Mouse (Mus musculus) heart, embryonic 16.5 days (tissue): Measurements from ENCODE around the gene Rptor. TPM values are rescaled to one million over a fixed set of nuclear protein-coding genes. Genes with fewer than 3 reads are reported as not detected.

Experiments used
- ATAC-seq: fragments of 200-750 bp; cut with Nextera tagmentation; replicated peaks from 2 replicates; pipeline ENCODE4 v1.8.0; 2017; ENCODE audit warnings: moderate number of reproducible peaks; ENCODE audit not compliant: insufficient read depth, low FRiP score; ENCODE audit errors: extremely low read depth
- H3K27ac ChIP-seq: fragments of 300-500 bp; sonication (generic); 2 replicates; pipeline ENCODE4 v1.5.1; 2014; ENCODE audit warnings: mild to moderate bottlenecking, low read length, control low read depth, moderate library complexity
- H3K27me3 ChIP-seq: fragments of 300-500 bp; sonication (generic); 2 replicates; pipeline ENCODE4 v1.6.1; 2014; ENCODE audit warnings: low read length, mixed read lengths; ENCODE audit not compliant: control insufficient read depth, insufficient read depth
- H3K36me3 ChIP-seq: fragments of 300-500 bp; sonication (generic); 2 replicates; pipeline ENCODE4 v1.6.1; 2014; ENCODE audit not compliant: control insufficient read depth, insufficient read depth
- H3K4me1 ChIP-seq: fragments of 300-500 bp; sonication (generic); 2 replicates; pipeline ENCODE4 v1.6.1; 2014; ENCODE audit warnings: low read length, mixed read lengths; ENCODE audit not compliant: control insufficient read depth, insufficient read depth
- H3K4me2 ChIP-seq: fragments of 300-500 bp; sonication (generic); 2 replicates; pipeline ENCODE4 v1.6.1; 2014; ENCODE audit warnings: low read depth, mild to moderate bottlenecking, control low read depth, low read length
- H3K4me3 ChIP-seq: fragments of 300-500 bp; sonication (generic); 2 replicates; pipeline ENCODE4 v1.5.1; 2014; ENCODE audit warnings: mild to moderate bottlenecking, control low read depth, low read length
- H3K9ac ChIP-seq: fragments of 300-500 bp; sonication (generic); 2 replicates; pipeline ENCODE4 v1.6.1; 2014; ENCODE audit warnings: low read length, control low read depth
- H3K9me3 ChIP-seq: fragments of 300-500 bp; sonication (generic); replicated peaks from 2 replicates; pipeline ENCODE4 v1.6.1; 2016; ENCODE audit warnings: low read length; ENCODE audit not compliant: control insufficient read depth
- WGBS: fragments of 180-500 bp; shearing (Covaris S2); extraction: QIAGEN DNeasy Blood & Tissue Kit; methylation state at CpG from one replicate; pipeline ENCODE4 v1.1.7; 2014; 5-methylcytosine and 5-hydroxymethylcytosine counted together
- polyA plus RNA-seq: library from polyadenylated mRNA; unstranded; fragments of >200 nt; fragmentation: Nextera tagmentation; extraction: Ambion mirVana; gene quantifications from 2 replicates; pipeline ENCODE4 v1.2.1, GENCODE M21; 2015

Rptor gene
- polyA plus RNA-seq, 1 experiment from 2014 or later = 7.0 TPM

DNA sequence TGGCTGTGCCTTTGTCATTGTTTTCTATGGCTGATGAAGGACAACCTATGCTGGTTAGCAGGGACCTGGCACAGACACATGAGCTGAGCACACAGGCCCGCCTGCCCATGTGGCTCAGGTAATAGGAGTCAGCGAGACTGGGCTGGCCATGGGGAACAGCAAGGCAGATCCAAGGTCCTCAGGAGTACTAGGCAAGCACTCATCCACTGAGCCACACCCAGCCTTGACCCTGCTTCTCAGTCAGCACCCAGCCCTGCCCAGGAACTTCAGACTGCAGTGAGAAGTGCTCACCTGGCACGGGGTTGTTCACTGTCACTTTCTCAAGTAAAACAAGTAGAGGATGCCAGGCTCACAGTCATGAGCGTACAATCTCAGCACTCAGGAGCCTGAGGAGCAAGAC is 270.9 kb downstream of the Rptor start:
- H3K27ac ChIP-seq = no peak overlapping the region
- WGBS = 86% methylated on average over 4 of the region's 4 CpGs

DNA sequence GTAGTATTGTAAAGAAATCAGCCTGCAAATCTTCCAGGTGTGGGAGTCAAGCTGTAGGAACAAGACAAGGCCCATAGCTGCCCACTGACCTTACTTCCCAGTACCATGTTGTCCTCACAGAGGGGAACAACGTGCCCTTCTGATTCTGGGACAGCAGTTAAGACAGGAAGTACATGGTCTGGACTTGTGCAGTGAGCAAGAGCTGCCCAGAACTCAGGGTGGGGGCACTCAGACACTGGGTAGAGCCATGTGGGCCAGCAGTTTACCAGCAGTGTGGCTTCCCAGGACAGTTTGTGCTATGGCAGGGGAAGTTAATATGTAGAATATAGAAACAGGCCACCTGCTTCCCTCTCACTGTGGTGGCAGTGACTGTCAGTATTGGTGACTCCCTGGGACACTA is 272.1 kb downstream of the Rptor start:
- no peak for ATAC-seq
- no peak overlapping the region for H3K4me2 ChIP-seq
- H3K27ac ChIP-seq = no peak overlapping the region
- H3K27me3 ChIP-seq = no peaks in the 10 kb centered on the region
- no peak overlapping the region for H3K4me3 ChIP-seq
- H3K36me3 ChIP-seq = peaks cover 27% of the 10 kb centered on the region
- WGBS = 79% methylated on average over 1 of the region's 1 CpGs
- no peaks in the 10 kb centered on the region for H3K9me3 ChIP-seq
- H3K4me1 ChIP-seq = no peaks in the 10 kb centered on the region
- no peak overlapping the region for H3K9ac ChIP-seq

More for the DNA sequence above, 270.9 kb downstream of the Rptor start:
- no peak overlapping the region for H3K9ac ChIP-seq
- peaks cover 33% of the 10 kb centered on the region for H3K36me3 ChIP-seq
- H3K9me3 ChIP-seq = no peaks in the 10 kb centered on the region
- H3K4me1 ChIP-seq = no peaks in the 10 kb centered on the region
- no peak overlapping the region for H3K4me2 ChIP-seq
- H3K27me3 ChIP-seq = no peaks in the 10 kb centered on the region
- H3K4me3 ChIP-seq = no peak overlapping the region
- no peak for ATAC-seq

DNA sequence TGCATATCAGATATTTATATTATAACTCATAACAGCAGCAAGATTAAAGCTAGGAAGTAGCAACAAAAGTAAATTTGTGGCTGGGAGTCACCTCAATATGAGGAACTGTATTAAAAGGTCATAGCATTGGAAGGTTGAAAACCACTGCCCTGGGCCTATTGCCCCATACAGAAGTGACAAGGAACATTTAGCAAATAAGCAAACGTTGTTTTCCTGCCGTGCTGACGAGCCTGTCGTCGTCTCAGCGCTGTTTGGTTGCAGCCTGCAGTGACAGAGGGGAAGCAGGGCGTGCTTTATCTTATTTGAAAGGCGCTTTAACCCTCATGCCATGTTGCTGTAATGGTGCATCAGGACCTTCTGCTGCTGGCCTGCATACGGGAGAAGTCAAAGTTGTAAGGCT is 273.0 kb downstream of the Rptor start:
- Histone ChIP-seq H3K4me3 (no peak overlapping the region), H3K9ac (no peak overlapping the region), H3K36me3 (peaks cover 31% of the 10 kb centered on the region), H3K4me2 (no peak overlapping the region), H3K4me1 (no peaks in the 10 kb centered on the region), H3K27ac (no peak overlapping the region), H3K27me3 (no peaks in the 10 kb centered on the region), H3K9me3 (no peaks in the 10 kb centered on the region)
- no peak for ATAC-seq
- WGBS = 71% methylated on average over 9 of the region's 9 CpGs

DNA sequence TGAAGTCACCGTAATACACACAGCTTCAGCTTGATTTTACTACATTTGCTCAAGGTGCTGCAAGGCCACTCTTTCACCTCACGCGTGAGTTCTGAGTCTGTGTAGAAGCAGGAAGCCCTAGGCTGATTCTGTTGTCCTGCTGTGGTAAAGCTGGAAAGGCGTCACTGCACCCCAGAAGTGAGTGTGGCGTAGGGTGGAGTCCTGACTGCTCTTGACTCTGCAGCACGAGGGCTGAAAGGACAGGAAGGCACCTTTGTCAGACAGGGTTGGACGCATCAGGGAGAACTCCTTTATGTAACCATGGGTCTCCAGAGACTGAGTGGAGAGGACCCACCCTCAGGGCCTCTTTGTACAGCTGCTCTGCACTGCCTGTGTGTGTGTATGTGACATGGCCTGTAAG is 274.4 kb downstream of the Rptor start:
- no peak for ATAC-seq
- WGBS = 89% methylated on average over 7 of the region's 7 CpGs

DNA sequence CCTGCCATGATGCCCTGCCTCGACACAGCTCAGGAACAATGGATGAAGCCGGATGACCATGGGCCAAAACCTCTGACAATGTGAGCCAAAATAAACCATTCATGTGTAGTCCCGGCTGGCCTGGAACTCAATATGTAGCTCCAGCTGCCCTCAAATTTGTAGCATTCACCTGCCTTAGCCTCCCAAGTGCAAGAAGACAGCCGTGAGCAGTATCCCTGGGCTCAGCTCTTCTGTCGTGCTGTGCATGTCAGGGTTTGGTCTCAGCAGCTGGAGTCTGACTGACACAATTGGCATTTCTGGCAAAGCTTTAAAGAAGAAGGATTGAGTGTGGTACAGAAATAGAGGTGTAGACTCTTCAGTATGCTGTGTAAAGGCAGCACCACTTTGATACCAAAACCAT is 276.9 kb downstream of the Rptor start:
- no peaks in the 10 kb centered on the region for H3K9me3 ChIP-seq
- no peak overlapping the region for H3K9ac ChIP-seq
- H3K4me1 ChIP-seq = 0 out of 2 replicates have a peak, but pooled peaks cover 4% of the 10 kb centered on the region
- no peak for ATAC-seq
- no peak overlapping the region for H3K4me2 ChIP-seq
- H3K36me3 ChIP-seq = peaks cover 12% of the 10 kb centered on the region
- H3K27me3 ChIP-seq = no peaks in the 10 kb centered on the region
- H3K27ac ChIP-seq = no peak overlapping the region
- 87% methylated on average over 5 of the region's 5 CpGs for WGBS
- H3K4me3 ChIP-seq = no peak overlapping the region

More for the DNA sequence above, 274.4 kb downstream of the Rptor start:
- no peak overlapping the region for H3K4me2 ChIP-seq
- no peaks in the 10 kb centered on the region for H3K9me3 ChIP-seq
- H3K27ac ChIP-seq = no peak overlapping the region
- no peaks in the 10 kb centered on the region for H3K27me3 ChIP-seq
- no peak overlapping the region for H3K4me3 ChIP-seq
- no peaks in the 10 kb centered on the region for H3K4me1 ChIP-seq
- H3K9ac ChIP-seq = no peak overlapping the region
- H3K36me3 ChIP-seq = peaks cover 25% of the 10 kb centered on the region

DNA sequence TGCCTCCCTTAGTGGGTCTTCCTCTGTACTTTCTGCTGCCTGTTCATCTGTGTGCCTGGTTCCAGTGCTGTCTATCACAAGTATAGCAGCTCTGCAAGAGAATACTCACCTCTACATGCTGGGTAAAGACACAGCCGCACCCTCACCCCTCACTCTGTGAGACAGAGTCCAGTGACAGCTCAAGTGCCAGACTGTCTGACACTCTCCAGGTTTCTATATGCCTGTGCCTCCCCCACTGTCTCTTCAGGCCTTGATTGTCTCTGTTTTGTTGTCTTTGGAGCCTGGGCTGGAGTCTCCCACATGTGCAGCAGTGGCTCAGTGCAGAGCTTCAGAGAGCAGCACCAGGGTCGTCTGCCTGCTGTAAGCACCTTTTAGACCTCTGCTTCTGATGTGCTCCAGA is 280.9 kb downstream of the Rptor start:
- no peak overlapping the region for H3K9ac ChIP-seq
- H3K9me3 ChIP-seq = no peaks in the 10 kb centered on the region
- no peak overlapping the region for H3K4me2 ChIP-seq
- H3K36me3 ChIP-seq = peaks cover 18% of the 10 kb centered on the region
- 35% methylated on average over 2 of the region's 2 CpGs for WGBS
- H3K27ac ChIP-seq = no peak overlapping the region
- H3K27me3 ChIP-seq = no peaks in the 10 kb centered on the region
- 0 out of 2 replicates have a peak, but pooled peaks have one; percentile 18 for ATAC-seq
- H3K4me3 ChIP-seq = no peak overlapping the region
- 0 out of 2 replicates have a peak, but pooled peaks cover 4% of the 10 kb centered on the region for H3K4me1 ChIP-seq

DNA sequence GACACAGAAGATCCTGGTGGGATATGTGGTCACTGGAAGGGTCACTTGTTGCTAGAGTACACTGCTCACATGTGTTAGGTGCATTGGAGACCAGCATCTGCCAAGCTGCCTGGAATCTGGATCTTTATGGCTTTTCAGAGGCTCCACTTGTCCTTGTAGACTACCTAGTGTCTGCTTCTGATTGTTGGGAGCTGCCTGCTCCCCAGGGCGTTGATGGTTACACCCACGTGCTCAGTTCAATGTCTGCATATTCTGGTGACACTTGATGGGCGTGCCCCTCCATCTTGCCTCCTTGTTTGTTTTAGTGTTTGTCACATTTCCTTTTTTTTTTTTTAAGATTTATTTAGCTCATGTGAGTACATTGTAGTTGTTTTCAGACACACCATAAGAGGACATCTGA is 287.3 kb downstream of the Rptor start:
- Histone ChIP-seq H3K4me1 (no peaks in the 10 kb centered on the region), H3K4me2 (no peak overlapping the region), H3K27ac (no peak overlapping the region), H3K9ac (no peak overlapping the region), H3K36me3 (peaks cover 27% of the 10 kb centered on the region), H3K27me3 (no peaks in the 10 kb centered on the region), H3K9me3 (no peaks in the 10 kb centered on the region), H3K4me3 (no peak overlapping the region)
- WGBS = 88% methylated on average over 3 of the region's 3 CpGs
- ATAC-seq = no peak

DNA sequence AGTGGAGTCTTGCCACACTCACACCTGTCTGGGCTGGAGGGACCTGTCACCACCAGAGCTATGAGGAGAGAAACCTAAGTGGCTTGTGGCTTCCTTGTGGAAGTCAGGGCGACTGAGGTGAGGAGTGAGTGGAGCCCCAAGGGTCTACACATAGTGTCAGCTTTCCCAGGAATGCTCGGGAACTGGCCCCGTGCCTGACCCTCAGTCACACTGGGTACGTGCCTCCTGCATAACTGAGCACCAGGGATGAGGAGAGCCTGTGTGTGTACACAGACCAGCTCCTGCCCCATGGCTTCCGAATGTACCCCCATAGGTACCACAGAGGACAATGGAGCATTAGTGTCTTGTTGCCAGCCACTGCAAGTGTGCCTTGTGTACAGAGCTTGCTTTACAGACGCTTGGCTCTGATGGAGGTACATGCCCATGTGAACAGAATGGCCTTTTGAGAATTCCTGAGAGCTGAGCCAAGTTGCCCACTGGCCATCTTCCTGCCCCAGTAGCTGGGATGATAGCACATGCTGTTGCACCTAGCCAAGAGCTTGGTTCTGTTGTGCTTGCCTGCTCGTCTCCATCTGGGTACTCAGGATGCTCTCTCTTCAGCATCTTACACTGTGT is 289.0 kb downstream of the Rptor start:
- no peak overlapping the region for H3K27ac ChIP-seq
- H3K4me3 ChIP-seq = no peak overlapping the region
- no peak for ATAC-seq
- H3K36me3 ChIP-seq = peaks cover 24% of the 10 kb centered on the region
- H3K4me2 ChIP-seq = no peak overlapping the region
- no peaks in the 10 kb centered on the region for H3K27me3 ChIP-seq
- no peak overlapping the region for H3K9ac ChIP-seq
- H3K9me3 ChIP-seq = no peaks in the 10 kb centered on the region
- no peaks in the 10 kb centered on the region for H3K4me1 ChIP-seq
- 84% methylated on average over 7 of the region's 7 CpGs for WGBS

DNA sequence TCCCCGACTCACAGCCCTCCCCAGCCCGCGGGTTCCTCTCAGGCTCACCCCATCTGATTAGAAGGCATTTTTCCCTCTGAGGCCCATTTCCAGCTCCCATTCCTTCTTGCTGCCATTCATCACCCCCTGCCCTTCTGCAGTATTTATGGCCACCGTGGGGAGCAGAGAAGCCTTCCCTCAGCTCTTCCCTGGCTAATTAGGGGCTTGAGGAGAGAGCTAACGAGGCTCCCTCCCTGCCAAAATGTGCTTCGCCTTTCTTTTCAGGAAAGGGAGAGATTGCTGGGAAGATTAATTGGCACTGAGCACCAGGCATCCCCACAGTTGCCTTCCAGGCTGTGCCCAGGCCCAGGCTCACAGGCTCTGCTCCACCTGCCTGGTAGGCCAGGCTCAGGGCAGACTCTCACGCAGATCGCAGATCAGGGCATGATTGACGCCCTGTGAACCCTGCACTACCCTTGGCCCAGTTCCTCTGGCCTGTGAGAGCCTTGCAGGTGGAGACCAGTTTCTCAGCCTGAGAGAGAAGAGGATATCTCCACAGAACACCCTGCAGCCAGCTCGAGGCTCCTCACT is 291.0 kb downstream of the Rptor start:
- no peaks in the 10 kb centered on the region for H3K9me3 ChIP-seq
- H3K4me2 ChIP-seq = no peak overlapping the region
- WGBS = 77% methylated on average over 10 of the region's 10 CpGs
- H3K27ac ChIP-seq = no peak overlapping the region
- H3K4me1 ChIP-seq = no peaks in the 10 kb centered on the region
- H3K9ac ChIP-seq = no peak overlapping the region
- ATAC-seq = no peak
- no peak overlapping the region for H3K4me3 ChIP-seq
- H3K36me3 ChIP-seq = peaks cover 23% of the 10 kb centered on the region
- no peaks in the 10 kb centered on the region for H3K27me3 ChIP-seq
